Mouse (Mus musculus): ENCODE measurements around the gene Slc7a5.
A peak's percentile ranks its signal among the peaks of the same experiment; 100 is the strongest.

Slc7a5 gene

DNA sequence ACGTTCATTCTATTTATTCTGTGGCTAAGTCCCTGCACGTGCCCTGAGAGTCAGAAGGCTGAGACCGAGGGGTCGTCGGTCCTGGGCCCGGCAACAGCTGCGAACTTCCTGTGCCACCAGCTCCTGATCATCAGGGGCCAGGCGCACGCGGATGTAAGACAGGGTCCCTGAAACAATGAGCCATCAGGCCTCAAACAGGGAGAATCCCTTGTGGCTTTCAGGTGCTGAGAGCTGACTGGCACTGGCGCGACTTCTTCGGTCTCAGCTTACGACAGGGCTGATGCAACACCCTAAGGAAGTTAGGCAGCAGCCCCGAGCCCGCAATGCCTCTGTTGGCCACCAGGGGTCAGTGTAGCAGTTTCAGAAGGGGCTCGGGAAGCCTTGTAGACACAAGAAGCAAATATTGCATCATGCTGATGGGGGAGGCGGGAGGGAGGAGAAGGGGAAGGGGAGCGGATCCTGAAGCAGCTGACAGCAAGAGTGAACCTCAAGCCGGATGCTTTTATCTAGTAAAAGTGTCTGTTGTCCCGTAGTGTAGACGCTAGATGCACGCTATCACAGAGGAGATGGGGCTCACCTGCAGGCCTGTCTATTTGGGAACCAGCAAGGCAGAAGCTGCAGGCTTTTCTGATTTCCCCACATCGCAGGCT is 56.5 kb downstream of the Slc7a5 start:
- DNase-seq (ENCODE audit: low spot score): peak; percentile 98

- DNase-seq (ENCODE audit: low spot score): no peak
Measured at GRCm38 (mm10) chr8:121850436-121850820, 57.1 kb downstream of the Slc7a5 start.

- DNase-seq (ENCODE audit: low spot score): no peak
Measured at GRCm38 (mm10) chr8:121850018-121850417, 57.5 kb downstream of the Slc7a5 start.

- no peak for DNase-seq (ENCODE audit: low spot score)
Measured at GRCm38 (mm10) chr8:121849303-121849702, 58.2 kb downstream of the Slc7a5 start.

DNA sequence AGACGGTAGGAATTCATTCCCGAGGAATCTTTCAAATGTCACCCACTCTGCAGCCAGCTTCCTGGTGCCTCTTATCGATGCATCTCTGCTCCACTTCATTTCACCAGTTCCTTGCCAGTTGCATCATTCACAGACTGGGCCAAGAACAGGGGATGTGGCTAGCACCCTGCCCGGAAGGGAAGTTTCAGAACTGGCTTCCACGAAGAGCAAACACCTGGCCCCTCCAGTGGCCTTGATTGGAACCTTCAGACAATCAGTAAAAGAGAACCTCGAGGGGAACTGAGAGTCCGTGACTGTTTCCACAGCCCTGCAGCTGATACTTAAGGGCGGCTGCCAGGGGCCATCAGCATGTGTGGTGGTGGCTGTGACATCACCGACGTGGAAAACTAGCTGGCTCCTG is 59.0 kb downstream of the Slc7a5 start:
- no peak for DNase-seq (ENCODE audit: low spot score)

DNA sequence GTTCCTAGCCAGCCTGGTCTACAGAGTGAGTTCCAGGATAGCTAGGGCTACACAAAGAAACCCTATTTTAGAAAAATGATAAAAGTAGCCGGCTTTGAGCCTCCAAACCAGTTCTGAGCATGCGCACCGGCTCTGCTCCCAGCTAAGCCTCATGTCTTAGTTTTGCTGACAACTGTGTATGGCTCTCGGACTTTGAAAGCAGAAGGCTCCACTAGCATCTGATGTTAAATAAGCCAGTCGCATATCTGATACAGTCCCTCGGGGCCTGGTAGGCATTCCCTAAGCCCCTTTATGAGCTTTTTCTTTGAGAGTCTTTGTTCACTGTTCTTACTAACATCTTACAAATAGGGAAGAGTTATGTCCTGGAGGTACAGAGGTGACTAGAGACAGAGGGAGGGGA is 59.5 kb downstream of the Slc7a5 start:
- DNase-seq (ENCODE audit: low spot score): no peak

GRCm38 (mm10) chr8:121847261-121847822 is 60.2 kb downstream of the Slc7a5 start:
- DNase-seq (ENCODE audit: low spot score): no peak

GRCm38 (mm10) chr8:121846815-121847214 is 60.7 kb downstream of the Slc7a5 start:
- no peak for DNase-seq (ENCODE audit: low spot score)

DNA sequence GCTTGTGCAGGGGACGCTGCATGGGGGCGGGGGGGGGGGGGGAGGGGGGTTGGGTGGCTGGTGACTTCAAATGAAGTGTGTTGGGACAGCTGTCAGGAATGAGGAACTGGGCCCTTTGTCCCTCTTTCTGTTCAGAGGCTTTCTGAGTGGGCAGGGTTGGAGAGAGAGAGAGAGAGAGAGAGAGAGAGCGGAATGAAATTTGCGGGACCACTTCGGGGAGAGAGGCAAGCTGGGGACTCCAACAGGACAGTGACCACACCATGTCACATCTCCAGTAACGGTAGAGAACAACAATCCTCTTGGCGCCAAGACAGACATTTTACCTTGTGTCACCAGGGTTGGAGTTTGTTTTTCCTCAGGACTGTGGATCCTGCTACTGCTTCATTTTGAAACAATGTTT is 62.7 kb downstream of the Slc7a5 start:
- DNase-seq (ENCODE audit: low spot score): no peak

- DNase-seq (ENCODE audit: low spot score): no peak
Measured at GRCm38 (mm10) chr8:121843184-121843733, 64.2 kb downstream of the Slc7a5 start.

DNA sequence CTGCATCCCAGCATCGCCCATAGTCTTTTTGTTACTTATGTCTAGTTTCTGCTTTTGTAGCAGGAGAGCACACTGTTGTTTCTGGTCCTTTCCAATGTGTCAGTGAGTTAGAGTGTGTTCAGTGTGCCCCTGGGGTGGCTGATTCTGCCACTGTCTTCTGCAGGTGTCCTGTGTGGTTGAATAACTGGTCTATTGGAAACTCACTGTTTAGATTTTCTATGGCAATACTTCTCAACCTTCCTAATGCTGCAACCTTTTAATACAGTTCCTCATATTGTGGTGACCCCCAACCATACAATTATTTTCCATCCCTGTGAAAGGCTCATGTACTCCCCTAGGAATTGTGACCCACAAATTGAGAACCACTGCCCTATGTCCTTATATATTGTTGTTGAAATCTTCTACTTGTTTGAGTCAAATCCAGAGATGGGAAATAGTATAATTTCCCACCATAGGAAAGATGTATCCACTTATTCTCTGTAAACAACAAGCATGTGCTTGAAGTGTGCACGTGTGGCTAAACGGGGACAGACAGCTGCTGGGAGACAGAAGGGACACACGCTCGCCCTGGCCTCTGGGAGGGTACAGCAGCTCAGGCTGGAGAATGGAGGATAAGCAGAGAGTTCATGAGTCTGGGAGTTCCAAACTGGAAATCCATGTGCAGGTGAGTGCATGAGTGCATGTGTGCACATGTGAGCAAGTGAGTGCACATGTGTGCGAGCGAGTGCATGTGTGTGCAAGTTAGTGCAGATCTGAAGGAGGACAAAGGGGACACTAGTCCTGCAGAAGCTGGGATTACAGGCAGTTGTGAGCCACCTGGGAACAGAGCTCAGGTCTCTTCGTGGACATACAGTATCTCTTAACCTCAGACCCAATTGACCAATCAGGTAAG is 65.2 kb downstream of the Slc7a5 start:
- DNase-seq (ENCODE audit: low spot score): no peak

- DNase-seq (ENCODE audit: low spot score): no peak
Measured at GRCm38 (mm10) chr8:121841242-121841641, 66.3 kb downstream of the Slc7a5 start.

- DNase-seq (ENCODE audit: low spot score): no peak
Measured at GRCm38 (mm10) chr8:121832503-121832902, 75.0 kb downstream of the Slc7a5 start.

DNA sequence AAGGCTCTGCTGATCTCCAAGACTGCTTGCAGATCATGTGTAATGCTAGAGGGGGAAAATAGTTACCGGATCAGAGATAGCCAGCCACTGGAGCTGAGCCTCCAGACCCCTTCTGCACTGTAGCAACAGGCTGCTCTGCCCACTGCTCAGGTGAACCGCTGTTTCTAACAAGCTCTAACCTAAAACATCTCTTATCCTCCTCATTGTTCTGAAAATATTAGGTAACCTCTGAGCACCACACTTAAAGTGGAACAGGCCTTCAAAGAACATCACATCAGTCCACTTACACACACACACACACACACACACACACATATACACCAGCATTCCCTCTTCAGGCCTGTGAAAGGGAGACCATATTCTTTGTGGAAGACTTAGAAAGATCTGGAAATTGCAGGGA is 75.4 kb downstream of the Slc7a5 start:
- no peak for DNase-seq (ENCODE audit: low spot score)

All from ovary, postnatal 10 days (tissue).